Mouse (Mus musculus) skeletal muscle tissue, adult 2 months (tissue): ENCODE data around the gene Smim6.

Source experiments
- DNase-seq: peaks from one replicate; pipeline ENCODE4 v3.0.0-alpha.2; 2012; ENCODE audit warnings: low read depth, low spot score

Smim6 gene

GRCm38 (mm10) chr11:115900561-115901337, 11.1 kb upstream of the Smim6 start:
- DNase-seq: no peak

DNA sequence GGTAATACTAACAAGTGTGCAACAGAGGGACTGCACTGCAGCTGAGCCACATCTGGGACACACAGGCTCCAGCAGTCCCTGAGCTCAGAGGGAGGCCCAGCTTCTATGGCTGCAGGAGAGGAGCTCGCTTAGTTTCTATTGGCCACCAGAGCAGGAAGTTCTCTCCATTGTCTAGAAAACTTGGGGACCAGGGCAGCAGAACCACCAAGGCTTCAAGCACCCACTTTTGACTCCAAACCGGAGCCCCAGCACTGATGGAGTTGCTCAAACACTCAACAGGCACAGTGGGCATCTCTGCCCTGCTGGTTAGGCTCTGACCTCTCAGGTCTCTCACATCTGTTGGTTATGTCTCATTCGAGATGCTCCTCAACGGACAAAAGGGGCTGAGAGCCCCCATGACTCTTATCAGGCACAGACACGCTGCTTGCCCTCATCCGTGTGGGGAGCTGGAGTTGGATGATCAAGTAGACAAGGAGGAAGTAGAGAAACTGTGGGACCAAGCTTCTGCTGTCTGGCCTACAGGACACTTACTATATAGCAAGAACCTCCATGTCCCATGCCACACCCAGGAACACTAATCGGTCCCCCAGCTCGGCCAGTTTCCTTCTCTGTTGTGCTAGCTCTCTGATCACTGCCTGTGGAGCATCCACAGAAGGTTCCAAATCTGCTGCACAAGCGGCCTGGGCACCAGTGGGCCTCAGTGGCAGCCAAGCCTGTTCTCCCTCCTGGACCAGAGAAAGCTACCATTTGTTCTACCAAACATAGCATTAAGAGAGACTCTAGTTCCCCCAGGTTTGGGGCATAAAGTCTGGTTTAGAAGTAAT, 10.3 kb upstream of the Smim6 start:
- no peak for DNase-seq

DNA sequence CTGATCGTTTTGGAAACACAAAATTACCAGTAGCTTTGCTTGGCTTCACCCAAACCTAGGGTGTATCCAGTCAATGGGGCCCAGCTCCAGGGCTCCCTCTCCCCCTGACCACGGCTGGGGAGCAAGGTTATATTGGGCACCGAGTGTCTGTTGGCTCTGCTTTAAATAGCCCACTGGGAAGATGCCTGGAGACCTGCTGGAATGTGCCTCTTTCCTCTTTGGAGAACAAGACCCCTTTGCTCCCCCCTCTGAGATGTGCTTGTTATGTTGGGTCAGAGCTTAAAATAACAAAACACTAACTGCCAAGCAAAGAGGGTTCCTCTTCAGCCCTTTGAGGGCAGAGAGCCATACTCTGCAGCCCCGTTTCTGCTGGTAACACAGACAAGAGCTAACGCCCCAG, 9.6 kb upstream of the Smim6 start:
- DNase-seq: no peak

GRCm38 (mm10) chr11:115902831-115903230, 9.0 kb upstream of the Smim6 start:
- DNase-seq: peak; percentile 68

DNA sequence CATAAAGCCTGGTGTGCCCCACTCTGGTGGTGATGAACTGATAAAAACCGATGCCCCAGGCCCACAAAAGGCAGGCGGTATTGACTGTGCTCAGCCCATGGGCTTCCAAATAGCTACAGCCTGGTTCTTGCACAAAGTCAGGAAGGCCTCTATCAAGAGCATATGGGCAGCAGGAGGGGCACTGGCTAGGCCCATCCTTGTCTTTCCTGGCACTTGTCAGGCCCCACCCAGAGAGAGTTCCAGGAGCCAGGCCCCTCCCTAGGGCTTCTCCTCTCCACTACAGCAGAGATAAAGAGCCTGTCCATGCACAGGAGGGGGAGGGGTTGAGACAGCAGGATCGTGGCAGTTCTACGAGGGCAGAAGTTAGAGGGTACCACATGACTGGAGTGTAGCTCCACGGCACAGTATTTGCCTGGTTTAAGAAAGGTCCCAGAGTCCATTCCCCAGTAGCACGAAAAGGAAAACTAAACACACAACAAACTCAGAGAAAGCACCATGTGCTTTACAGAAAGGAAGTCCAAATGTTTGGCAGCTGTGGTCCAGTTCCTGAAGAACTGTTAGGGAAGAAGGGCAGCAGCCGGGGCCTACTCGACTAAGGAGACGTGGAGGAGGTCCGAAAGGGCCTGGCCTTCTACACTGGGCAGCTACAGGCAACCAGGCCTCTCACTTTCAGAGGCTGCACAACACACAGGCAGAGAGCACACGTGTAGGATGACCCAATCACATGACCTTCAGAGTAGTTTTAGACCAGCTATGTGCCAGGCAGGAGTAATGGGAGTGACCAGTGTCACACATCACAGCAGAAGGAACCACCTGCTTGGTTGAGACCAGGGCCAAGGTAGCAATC, 8.2 kb upstream of the Smim6 start:
- DNase-seq: no peak

DNA sequence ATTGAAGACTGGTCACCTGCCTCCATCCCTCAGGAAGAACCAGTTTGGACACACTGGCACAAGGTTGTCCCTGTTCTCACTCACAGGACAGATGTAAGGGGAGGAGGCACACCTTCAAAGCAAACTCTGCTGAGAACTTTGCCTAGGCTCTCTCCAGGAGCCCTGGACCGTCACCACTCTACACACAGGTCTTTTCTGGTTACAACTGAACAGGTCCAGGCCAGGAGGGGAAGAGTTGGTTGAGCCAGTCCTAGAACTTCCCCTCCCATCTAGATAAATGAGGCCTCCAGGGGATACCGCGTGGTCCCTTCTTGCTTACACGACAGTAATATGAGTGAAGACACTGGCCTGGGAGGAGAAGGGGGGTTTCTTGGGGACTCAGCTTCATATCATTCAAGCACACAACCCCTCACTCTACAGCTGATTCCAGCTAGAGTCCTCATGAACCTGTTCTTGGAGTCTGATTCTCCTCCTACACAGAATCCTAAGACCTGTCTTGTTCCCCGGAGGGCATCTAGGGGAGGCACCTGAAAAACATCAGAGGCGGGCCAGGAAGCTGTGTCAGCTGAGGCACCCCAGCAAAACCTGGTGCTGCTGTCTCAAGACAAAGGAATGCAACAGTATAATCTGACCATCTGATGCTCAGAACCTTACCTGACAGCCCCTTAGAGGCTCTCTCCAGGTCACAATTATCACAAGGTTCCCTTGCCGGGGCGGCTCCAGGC, 7.4 kb upstream of the Smim6 start:
- DNase-seq: no peak

- no peak for DNase-seq
Observed at GRCm38 (mm10) chr11:115904956-115905790, 6.6 kb upstream of the Smim6 start.

DNA sequence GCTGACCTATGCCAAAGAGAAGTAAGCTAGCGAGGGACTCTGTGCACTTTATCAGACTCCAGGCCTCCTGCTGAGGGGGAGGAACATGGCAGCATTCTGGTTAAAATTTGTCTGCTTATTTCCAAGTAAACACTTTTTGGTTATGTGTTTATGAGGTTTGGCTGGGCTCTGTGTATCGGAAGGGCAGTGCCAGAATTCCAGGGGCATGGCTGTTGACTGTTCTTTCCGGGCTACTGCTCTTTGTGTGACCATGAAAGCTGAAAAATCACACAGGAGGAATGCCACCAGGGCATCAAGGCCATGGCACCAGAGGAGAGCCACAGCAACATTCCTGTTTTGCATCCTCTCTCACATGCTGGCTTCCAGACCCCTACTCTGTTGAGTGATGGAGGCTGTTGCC, 5.7 kb upstream of the Smim6 start:
- DNase-seq: no peak

GRCm38 (mm10) chr11:115906521-115906920, 5.3 kb upstream of the Smim6 start:
- DNase-seq: no peak

- DNase-seq: no peak
Observed at GRCm38 (mm10) chr11:115911134-115911561, 669 bp upstream of the Smim6 start.

DNA sequence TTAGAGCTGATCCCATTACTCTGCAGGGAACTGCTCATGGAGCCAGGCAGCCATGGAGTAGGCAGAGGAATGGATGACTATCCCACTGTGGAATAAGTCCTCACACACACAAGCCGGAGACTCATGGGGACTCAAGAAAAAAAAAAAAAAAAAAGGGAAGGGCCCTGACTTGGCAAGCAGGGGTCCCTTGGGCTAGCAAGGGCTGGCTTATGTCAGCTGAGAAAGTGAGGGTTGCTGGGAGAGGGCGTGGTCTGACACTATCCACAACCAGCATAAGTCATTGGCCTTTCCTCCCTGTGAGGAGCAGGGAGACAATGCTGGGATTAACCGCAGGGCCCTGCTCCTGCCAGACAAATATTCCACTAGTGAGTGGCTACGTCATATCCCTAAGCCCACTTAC, 4.8 kb downstream of the Smim6 start:
- no peak for DNase-seq

GRCm38 (mm10) chr11:115918637-115919036, 6.8 kb downstream of the Smim6 start:
- DNase-seq: no peak

- no peak for DNase-seq
Observed at GRCm38 (mm10) chr11:115919073-115919472, 7.3 kb downstream of the Smim6 start.

DNA sequence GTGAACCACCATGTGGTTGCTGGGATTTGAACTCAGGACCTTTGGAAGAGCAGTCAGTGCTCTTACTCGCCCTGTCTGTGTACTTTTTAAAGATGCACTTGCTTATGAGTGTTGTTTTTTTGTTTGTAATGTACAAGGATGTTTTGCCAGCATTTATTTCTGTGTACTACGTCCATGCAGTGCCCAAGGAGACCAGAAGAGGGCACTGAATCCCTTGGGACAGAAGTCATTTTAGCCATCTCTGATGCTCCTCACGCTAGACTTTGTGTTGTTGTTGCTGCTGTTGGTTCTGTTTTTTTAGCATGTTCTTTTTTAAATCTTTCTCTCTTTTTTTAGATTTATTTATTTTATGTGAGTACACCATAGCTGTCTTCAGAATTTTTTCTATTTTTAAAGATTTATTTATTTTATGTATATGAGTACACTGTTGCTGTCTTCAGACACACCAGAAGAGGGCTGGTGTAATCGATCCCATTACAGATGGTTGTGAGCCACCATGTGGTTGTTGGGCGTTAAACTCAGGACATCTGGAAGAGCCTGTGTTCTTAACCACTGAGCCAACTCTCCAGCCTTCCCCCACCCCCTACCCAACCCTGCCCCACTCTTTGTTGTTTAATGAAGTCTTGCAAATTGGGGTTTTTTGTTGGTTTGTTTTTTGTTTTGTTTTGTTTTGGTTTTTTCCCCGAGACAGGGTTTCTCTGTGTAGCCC, 8.4 kb downstream of the Smim6 start:
- no peak for DNase-seq

- no peak for DNase-seq
Observed at GRCm38 (mm10) chr11:115921986-115922385, 10.2 kb downstream of the Smim6 start.

- DNase-seq: no peak
Observed at GRCm38 (mm10) chr11:115929031-115929430, 17.2 kb downstream of the Smim6 start.

DNA sequence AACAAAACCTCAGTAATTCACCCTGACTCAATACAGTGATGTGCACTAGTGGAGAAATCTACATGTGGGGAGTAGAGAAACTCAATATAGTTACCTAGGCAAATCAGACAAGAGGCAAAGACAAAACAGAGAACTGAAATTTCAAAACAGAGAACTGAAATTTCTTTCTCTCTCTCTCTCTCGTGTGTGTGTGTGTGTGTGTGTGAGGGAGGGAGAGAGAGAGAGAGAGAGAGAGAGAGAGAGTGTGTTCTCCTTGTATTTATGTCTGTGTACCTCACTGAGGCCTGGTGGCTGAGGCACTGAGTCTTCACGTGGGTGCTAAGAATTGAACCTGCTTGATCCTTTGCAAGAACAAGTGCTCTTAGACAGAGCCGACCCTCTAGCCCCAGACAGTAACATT, 18.0 kb downstream of the Smim6 start:
- no peak for DNase-seq

DNA sequence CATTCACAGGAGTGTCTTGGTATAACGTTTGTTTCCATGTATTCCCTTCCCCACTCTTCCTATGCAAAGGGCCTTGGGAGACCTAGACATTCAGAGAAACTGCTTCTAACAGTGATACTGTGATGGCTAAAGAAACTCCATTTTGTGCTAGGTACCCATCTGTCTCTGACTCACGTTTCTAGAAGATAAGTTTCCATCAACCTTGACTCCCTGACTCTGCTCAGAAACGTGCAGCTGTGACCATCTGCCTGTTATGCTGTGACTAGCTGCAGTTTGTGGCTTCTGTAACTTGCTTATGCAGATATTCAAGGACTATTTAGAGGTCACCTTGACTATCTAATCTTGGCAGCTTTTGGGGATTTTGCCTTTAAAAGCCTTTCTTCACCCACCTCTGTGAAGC, 19.4 kb downstream of the Smim6 start:
- no peak for DNase-seq

DNA sequence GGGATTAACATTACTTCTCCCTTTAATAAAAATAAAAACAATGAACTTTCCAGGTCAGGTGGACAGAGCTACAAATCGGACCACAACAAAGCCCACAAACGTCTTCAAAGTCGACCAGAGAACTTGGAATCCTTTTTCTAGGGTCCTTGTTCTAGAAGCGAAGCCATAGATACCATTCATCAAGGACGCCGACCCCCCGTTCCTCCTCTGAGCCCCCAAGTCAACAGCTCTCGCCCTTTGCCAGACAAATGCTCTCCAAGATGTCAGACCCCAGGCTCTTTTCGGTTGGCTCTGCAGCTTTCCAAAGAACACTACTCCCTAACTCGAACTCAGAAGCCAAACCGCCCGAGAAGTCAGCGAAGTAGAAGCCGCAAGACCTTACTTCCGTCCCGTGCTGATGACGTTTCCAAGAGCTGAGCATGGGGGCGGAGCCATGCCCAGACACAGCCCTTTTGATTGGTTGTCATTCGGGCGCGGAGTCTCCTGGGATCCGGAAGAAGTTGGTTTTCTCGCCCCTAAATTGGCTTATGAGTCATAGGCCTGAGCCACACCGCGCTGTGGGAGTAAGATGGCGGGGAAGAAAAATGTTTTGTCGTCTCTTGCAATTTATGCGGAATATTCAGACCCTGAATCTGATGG, 21.4 kb downstream of the Smim6 start, which contains the start of the genes Sap30bp and Recql5:
Gene Sap30bp, plus strand, starts transcription at position 175 of the 639 bp plus-strand sequence.
Gene Recql5, minus strand, starts transcription at position 370 of the 639 bp plus-strand sequence.
- DNase-seq: peak; percentile 98
